Mouse (Mus musculus): Measurements from ENCODE around the gene Srrd. TPM values are rescaled to one million over a fixed set of nuclear protein-coding genes. Genes with fewer than 3 reads are reported as not detected.

Gene Srrd
- total and polyA plus RNA-seq, 3 experiments, result 36.5 to 49.3 TPM; not detected in 1

- no peaks in the 10 kb centered on the region for H3K9me3 ChIP-seq (replicated peaks; ENCODE audit: insufficient read depth, low read length)
- H3K36me3 ChIP-seq (ENCODE audit: control insufficient read depth in 1 of 2, insufficient read depth in 2 of 2, low read length in 2 of 2), result peaks cover 2 to 3% of the 10 kb centered on the region in 2 experiments; a peak in 3 of 4 replicates
- no peak overlapping the region for H3K4me3 ChIP-seq (ENCODE audit: control insufficient read depth in 1 of 2, insufficient read depth in 1 of 2, low read depth in 2 of 2, low read length in 2 of 2)
- H3K4me1 ChIP-seq (ENCODE audit: control insufficient read depth in 1 of 2, insufficient read depth in 2 of 2, low read length in 2 of 2), result 0 out of 4 replicates have a peak, but pooled peaks cover 0 to 5% of the 10 kb centered on the region in 2 experiments
- H3K27ac ChIP-seq (ENCODE audit: control insufficient read depth, low read depth, low read length), result no peak overlapping the region
- no peaks in the 10 kb centered on the region for H3K27me3 ChIP-seq (ENCODE audit: control insufficient read depth in 1 of 2, insufficient read depth in 2 of 2, low read length in 2 of 2)
- TF ChIP-seq MAFK (IDR thresholded peaks at IDR 0.05; ENCODE audit: borderline replicate concordance, low read depth, low read length) (no peak), USF2 (IDR thresholded peaks at IDR 0.05; ENCODE audit: borderline replicate concordance in 1 of 2, insufficient read depth in 1 of 2, low read depth in 1 of 2, low read length in 2 of 2) (no peak), GATA1 (IDR thresholded peaks at IDR 0.05; ENCODE audit: low read depth, low read length) (no peak), CHD1 (IDR thresholded peaks at IDR 0.05; ENCODE audit: low read depth, low read length) (no peak), HCFC1 (IDR thresholded peaks at IDR 0.05; ENCODE audit: low read depth, low read length) (no peak), ELF1 (IDR thresholded peaks at IDR 0.05; ENCODE audit: low read depth, low read length) (no peak), E2F4 (IDR thresholded peaks at IDR 0.05; ENCODE audit: borderline replicate concordance, low read depth, low read length) (no peak), MEF2A (IDR thresholded peaks at IDR 0.05; ENCODE audit: extremely low read depth, insufficient replicate concordance, low read depth, low read length, poor library complexity, severe bottlenecking) (no peak), TAL1 (IDR thresholded peaks at IDR 0.05; ENCODE audit: low read length) (no peak), RCOR1 (IDR thresholded peaks at IDR 0.05; ENCODE audit: low read depth, low read length) (no peak), ZMIZ1 (IDR thresholded peaks at IDR 0.05; ENCODE audit: low read depth, low read length) (no peak)
- no peak for DNase-seq (ENCODE audit: low read depth, low spot score)
- no peaks in the 10 kb centered on the region for H3K79me2 ChIP-seq (ENCODE audit: control insufficient read depth, insufficient read depth, low read length, poor library complexity)
- H3K9ac ChIP-seq (ENCODE audit: control insufficient read depth, low read depth, low read length, poor library complexity, severe bottlenecking), result no peak overlapping the region
Measured at GRCm38 (mm10) chr5:112356322-112356721, 13.5 kb upstream of the Srrd start.

DNA sequence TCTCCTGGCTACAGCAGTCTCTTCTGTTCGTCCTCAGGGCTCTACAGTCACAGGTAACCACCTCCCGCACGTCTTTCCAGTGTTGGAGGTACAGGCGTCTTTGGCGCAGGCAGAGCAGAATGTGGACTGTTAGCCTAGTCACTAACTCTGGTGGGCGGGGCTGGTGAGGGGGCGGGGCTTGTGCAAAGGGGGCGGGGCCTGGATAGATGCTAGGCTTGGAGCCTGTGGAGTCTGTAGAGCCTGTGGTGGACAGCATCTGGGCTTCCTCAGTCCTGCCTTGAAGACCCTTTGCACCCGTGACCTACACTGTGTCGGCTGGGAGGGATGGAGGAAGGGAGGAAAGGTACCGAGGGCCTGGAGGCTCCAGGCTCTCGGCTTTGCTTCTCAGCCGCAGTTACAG is 13.1 kb upstream of the Srrd start, which contains the start of gene Gm6583:
TSS of gene Gm6583 (minus strand) at position 124 of the 400 bp plus-strand sequence.
- TF ChIP-seq ZC3H11A (IDR thresholded peaks at IDR 0.05; ENCODE audit: low read depth, low read length) (no peak), MEF2A (IDR thresholded peaks at IDR 0.05; ENCODE audit: extremely low read depth, insufficient replicate concordance, low read depth, low read length, poor library complexity, severe bottlenecking) (no peak), ZMIZ1 (IDR thresholded peaks at IDR 0.05; ENCODE audit: low read depth, low read length) (no peak), UBTF (IDR thresholded peaks at IDR 0.05; ENCODE audit: borderline replicate concordance, insufficient read depth, low read depth, low read length) (no peak), EP300 (IDR thresholded peaks at IDR 0.05; ENCODE audit: low read depth in 1 of 2, low read length in 2 of 2) (no peak), TBP (IDR thresholded peaks at IDR 0.05; ENCODE audit: low read depth, low read length) (no peak), MAZ (IDR thresholded peaks at IDR 0.05; ENCODE audit: low read depth, low read length) (no peak), ETS1 (IDR thresholded peaks at IDR 0.05; ENCODE audit: low read depth, low read length) (no peak), USF2 (IDR thresholded peaks at IDR 0.05; ENCODE audit: borderline replicate concordance in 1 of 2, insufficient read depth in 1 of 2, low read depth in 1 of 2, low read length in 2 of 2) (no peak)
- no peak within 1 kb of the TSS for H3K4me3 ChIP-seq (ENCODE audit: control insufficient read depth in 1 of 2, insufficient read depth in 1 of 2, low read depth in 2 of 2, low read length in 2 of 2)
- H3K36me3 ChIP-seq (ENCODE audit: control insufficient read depth in 1 of 2, insufficient read depth in 2 of 2, low read length in 2 of 2), result peaks cover 0 to 3% of the 10 kb centered on the region in 2 experiments; a peak in 2 of 4 replicates

More for the DNA sequence above, 13.1 kb upstream of the Srrd start, which contains the start of gene Gm6583:
- DNase-seq (ENCODE audit: low read depth, low spot score), result no peak
- Histone ChIP-seq H3K4me1 (ENCODE audit: control insufficient read depth in 1 of 2, insufficient read depth in 2 of 2, low read length in 2 of 2) (0 out of 4 replicates have a peak, but pooled peaks cover 0 to 5% of the 10 kb centered on the region in 2 experiments), H3K9me3 (replicated peaks; ENCODE audit: insufficient read depth, low read length) (no peaks in the 10 kb centered on the region), H3K27ac (ENCODE audit: control insufficient read depth, low read depth, low read length) (no peak within 1 kb of the TSS), H3K27me3 (ENCODE audit: control insufficient read depth in 1 of 2, insufficient read depth in 2 of 2, low read length in 2 of 2) (no peaks in the 10 kb centered on the region), H3K9ac (ENCODE audit: control insufficient read depth, low read depth, low read length, poor library complexity, severe bottlenecking) (no peak within 1 kb of the TSS), H3K79me2 (ENCODE audit: control insufficient read depth, insufficient read depth, low read length, poor library complexity) (no peaks in the 10 kb centered on the region)

Measured in MEL (cell line).